Mouse (Mus musculus): ENCODE data around the gene Ppara. TPM values are rescaled to one million over a fixed set of nuclear protein-coding genes. Genes with fewer than 3 reads are reported as not detected.

Ppara gene
- total RNA-seq, 1 experiment from 2014 or later = not detected

GRCm38 (mm10) chr15:85715059-85715458 lies 19.7 kb upstream of the Ppara start:
- no peak for ATAC-seq (replicated peaks in 1 of 2; ENCODE audit: insufficient read depth in 1 of 2, low FRiP score in 2 of 2, low TSS enrichment in 1 of 2, low read depth in 1 of 2, poor library complexity in 2 of 2, severe bottlenecking in 2 of 2)

GRCm38 (mm10) chr15:85716045-85716444 lies 18.7 kb upstream of the Ppara start:
- peak; percentile 52 to 70 for ATAC-seq (replicated peaks in 1 of 2; ENCODE audit: insufficient read depth in 1 of 2, low FRiP score in 2 of 2, low TSS enrichment in 1 of 2, low read depth in 1 of 2, poor library complexity in 2 of 2, severe bottlenecking in 2 of 2)

- ATAC-seq (replicated peaks in 1 of 2; ENCODE audit: insufficient read depth in 1 of 2, low FRiP score in 2 of 2, low TSS enrichment in 1 of 2, low read depth in 1 of 2, poor library complexity in 2 of 2, severe bottlenecking in 2 of 2) = no peak
Observed at GRCm38 (mm10) chr15:85716591-85716990, 18.2 kb upstream of the Ppara start.

GRCm38 (mm10) chr15:85717008-85717407 lies 17.8 kb upstream of the Ppara start:
- no peak for ATAC-seq (replicated peaks in 1 of 2; ENCODE audit: insufficient read depth in 1 of 2, low FRiP score in 2 of 2, low TSS enrichment in 1 of 2, low read depth in 1 of 2, poor library complexity in 2 of 2, severe bottlenecking in 2 of 2)

- no peak for ATAC-seq (replicated peaks in 1 of 2; ENCODE audit: insufficient read depth in 1 of 2, low FRiP score in 2 of 2, low TSS enrichment in 1 of 2, low read depth in 1 of 2, poor library complexity in 2 of 2, severe bottlenecking in 2 of 2)
Observed at GRCm38 (mm10) chr15:85717800-85718199, 17.0 kb upstream of the Ppara start.

- no peak for ATAC-seq (replicated peaks in 1 of 2; ENCODE audit: insufficient read depth in 1 of 2, low FRiP score in 2 of 2, low TSS enrichment in 1 of 2, low read depth in 1 of 2, poor library complexity in 2 of 2, severe bottlenecking in 2 of 2)
Observed at GRCm38 (mm10) chr15:85719017-85719416, 15.8 kb upstream of the Ppara start.

- ATAC-seq (replicated peaks in 1 of 2; ENCODE audit: insufficient read depth in 1 of 2, low FRiP score in 2 of 2, low TSS enrichment in 1 of 2, low read depth in 1 of 2, poor library complexity in 2 of 2, severe bottlenecking in 2 of 2) = no peak
Observed at GRCm38 (mm10) chr15:85720366-85720841, 14.4 kb upstream of the Ppara start.

- ATAC-seq (replicated peaks in 1 of 2; ENCODE audit: insufficient read depth in 1 of 2, low FRiP score in 2 of 2, low TSS enrichment in 1 of 2, low read depth in 1 of 2, poor library complexity in 2 of 2, severe bottlenecking in 2 of 2) = no peak
Observed at GRCm38 (mm10) chr15:85724271-85725165, 10.3 kb upstream of the Ppara start.

- no peak for ATAC-seq (replicated peaks in 1 of 2; ENCODE audit: insufficient read depth in 1 of 2, low FRiP score in 2 of 2, low TSS enrichment in 1 of 2, low read depth in 1 of 2, poor library complexity in 2 of 2, severe bottlenecking in 2 of 2)
Observed at GRCm38 (mm10) chr15:85728224-85728623, 6.6 kb upstream of the Ppara start.

- no peak for ATAC-seq (replicated peaks in 1 of 2; ENCODE audit: insufficient read depth in 1 of 2, low FRiP score in 2 of 2, low TSS enrichment in 1 of 2, low read depth in 1 of 2, poor library complexity in 2 of 2, severe bottlenecking in 2 of 2)
Observed at GRCm38 (mm10) chr15:85729256-85729655, 5.5 kb upstream of the Ppara start.

GRCm38 (mm10) chr15:85730027-85730426 lies 4.8 kb upstream of the Ppara start:
- no peak for ATAC-seq (replicated peaks in 1 of 2; ENCODE audit: insufficient read depth in 1 of 2, low FRiP score in 2 of 2, low TSS enrichment in 1 of 2, low read depth in 1 of 2, poor library complexity in 2 of 2, severe bottlenecking in 2 of 2)

- no peak for ATAC-seq (replicated peaks in 1 of 2; ENCODE audit: insufficient read depth in 1 of 2, low FRiP score in 2 of 2, low TSS enrichment in 1 of 2, low read depth in 1 of 2, poor library complexity in 2 of 2, severe bottlenecking in 2 of 2)
Observed at GRCm38 (mm10) chr15:85731885-85732603, 2.7 kb upstream of the Ppara start.

GRCm38 (mm10) chr15:85732604-85732968 lies 2.2 kb upstream of the Ppara start:
- ATAC-seq (replicated peaks in 1 of 2; ENCODE audit: insufficient read depth in 1 of 2, low FRiP score in 2 of 2, low TSS enrichment in 1 of 2, low read depth in 1 of 2, poor library complexity in 2 of 2, severe bottlenecking in 2 of 2) = no peak

GRCm38 (mm10) chr15:85733686-85734085 lies 1.1 kb upstream of the Ppara start:
- ATAC-seq (replicated peaks in 1 of 2; ENCODE audit: insufficient read depth in 1 of 2, low FRiP score in 2 of 2, low TSS enrichment in 1 of 2, low read depth in 1 of 2, poor library complexity in 2 of 2, severe bottlenecking in 2 of 2) = no peak

GRCm38 (mm10) chr15:85734148-85734547 lies 635 bp upstream of the Ppara start:
- no peak for ATAC-seq (replicated peaks in 1 of 2; ENCODE audit: insufficient read depth in 1 of 2, low FRiP score in 2 of 2, low TSS enrichment in 1 of 2, low read depth in 1 of 2, poor library complexity in 2 of 2, severe bottlenecking in 2 of 2)

- peak; percentile 55 to 79 for ATAC-seq (replicated peaks in 1 of 2; ENCODE audit: insufficient read depth in 1 of 2, low FRiP score in 2 of 2, low TSS enrichment in 1 of 2, low read depth in 1 of 2, poor library complexity in 2 of 2, severe bottlenecking in 2 of 2)
Observed at GRCm38 (mm10) chr15:85735063-85735835, 466 bp downstream of the Ppara start.

- no peak; a peak in 1 of 4 replicates for ATAC-seq (replicated peaks in 1 of 2; ENCODE audit: insufficient read depth in 1 of 2, low FRiP score in 2 of 2, low TSS enrichment in 1 of 2, low read depth in 1 of 2, poor library complexity in 2 of 2, severe bottlenecking in 2 of 2)
Observed at GRCm38 (mm10) chr15:85735836-85736190, 1.0 kb downstream of the Ppara start.

GRCm38 (mm10) chr15:85736506-85736905 lies 1.7 kb downstream of the Ppara start:
- ATAC-seq (replicated peaks in 1 of 2; ENCODE audit: insufficient read depth in 1 of 2, low FRiP score in 2 of 2, low TSS enrichment in 1 of 2, low read depth in 1 of 2, poor library complexity in 2 of 2, severe bottlenecking in 2 of 2) = no peak
